Mouse (Mus musculus) cerebellum, postnatal 10 days (tissue): Measurements from ENCODE around the gene Pkd2l1.

Experiments used
- DNase-seq, 2 experiments: peaks; one replicate each; pipeline ENCODE4 v3.0.0; 2021; ENCODE audit warnings: mixed read lengths in 2 of 2

The Pkd2l1 gene

GRCm38 (mm10) chr19:44103001-44103400, 89.2 kb downstream of the Pkd2l1 start:
- DNase-seq: no peak

- DNase-seq: no peak
Measured at GRCm38 (mm10) chr19:44100840-44101239, 91.4 kb downstream of the Pkd2l1 start.
